Mouse (Mus musculus): ENCODE measurements at regions not wholly inside any gene's neighbourhood (a gene's known extent, or its start where the extent isn't known, plus 50 kb on each side); places are given as distances from the start of the nearest gene placed in this dataset.

DNA sequence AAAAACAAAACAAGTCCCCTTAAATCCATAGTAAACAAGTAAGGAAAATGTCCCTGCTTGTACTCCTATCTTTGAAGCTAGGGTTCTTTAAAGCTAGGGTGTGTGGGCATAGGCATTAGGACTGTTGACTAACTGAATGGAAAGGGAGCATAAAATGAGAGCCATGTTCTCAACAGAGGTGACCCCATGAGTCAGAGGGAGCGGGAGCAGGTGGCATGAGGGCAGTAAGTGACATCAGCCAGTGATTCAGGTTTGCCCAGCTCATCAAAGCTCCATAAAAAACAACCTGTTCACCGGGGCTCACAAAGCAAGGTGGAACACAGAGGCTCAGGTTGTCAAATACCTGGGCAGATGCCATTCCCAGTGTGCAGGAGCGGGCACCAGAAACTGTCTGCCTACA is 104.6 kb upstream of the 1700056E22Rik start:
- Histone ChIP-seq H3K9me3 (replicated peaks; ENCODE audit: insufficient read depth, low read length) (no peaks in the 10 kb centered on the region), H3K27ac (ENCODE audit: control insufficient read depth, low read depth, low read length) (no peak overlapping the region), H3K79me2 (ENCODE audit: control insufficient read depth, insufficient read depth, low read length, poor library complexity) (no peaks in the 10 kb centered on the region), H3K27me3 (ENCODE audit: control insufficient read depth in 1 of 2, insufficient read depth in 2 of 2, low read length in 2 of 2) (no peaks in the 10 kb centered on the region), H3K4me1 (ENCODE audit: control insufficient read depth in 1 of 2, insufficient read depth in 2 of 2, low read length in 2 of 2) (no peaks in the 10 kb centered on the region), H3K9ac (ENCODE audit: control insufficient read depth, low read depth, low read length, poor library complexity, severe bottlenecking) (no peak overlapping the region), H3K4me3 (ENCODE audit: control insufficient read depth in 1 of 2, insufficient read depth in 1 of 2, low read depth in 2 of 2, low read length in 2 of 2) (no peak overlapping the region), H3K36me3 (ENCODE audit: control insufficient read depth in 1 of 2, insufficient read depth in 2 of 2, low read length in 2 of 2) (no peaks in the 10 kb centered on the region)
- no peak for TF ChIP-seq BHLHE40 (IDR thresholded peaks at IDR 0.05; ENCODE audit: borderline replicate concordance, low read depth, low read length)
- no peak for TF ChIP-seq UBTF (IDR thresholded peaks at IDR 0.05; ENCODE audit: borderline replicate concordance, insufficient read depth, low read depth, low read length)
- TF ChIP-seq SMC3 (IDR thresholded peaks at IDR 0.05; ENCODE audit: low read depth, low read length): no peak
- no peak for DNase-seq (ENCODE audit: low read depth, low spot score)

DNA sequence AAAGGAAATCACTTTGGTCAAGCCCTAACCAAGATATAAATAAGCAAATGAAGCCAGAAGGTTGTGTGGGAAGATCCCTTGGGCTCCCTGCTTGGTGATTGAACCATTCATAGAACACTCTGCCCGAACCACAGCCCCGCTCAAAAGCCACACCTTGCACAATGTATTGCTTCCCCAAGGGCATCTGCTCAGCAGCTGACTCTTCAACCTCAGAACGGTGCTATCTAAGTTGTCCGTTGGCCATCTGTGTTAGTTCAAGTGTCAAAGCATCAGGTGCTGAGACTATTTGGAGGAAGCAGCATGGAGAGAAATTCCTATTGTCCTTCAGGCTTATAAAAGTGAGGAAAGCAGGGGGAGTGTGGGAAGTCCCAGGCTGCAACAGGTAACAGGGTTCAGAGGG is 96.8 kb upstream of the 1700056E22Rik start:
- no peaks in the 10 kb centered on the region for H3K9me3 ChIP-seq (replicated peaks; ENCODE audit: insufficient read depth, low read length)
- H3K4me3 ChIP-seq (ENCODE audit: control insufficient read depth in 1 of 2, insufficient read depth in 1 of 2, low read depth in 2 of 2, low read length in 2 of 2): no peak overlapping the region
- H3K27ac ChIP-seq (ENCODE audit: control insufficient read depth, low read depth, low read length): no peak overlapping the region
- no peaks in the 10 kb centered on the region for H3K4me1 ChIP-seq (ENCODE audit: control insufficient read depth in 1 of 2, insufficient read depth in 2 of 2, low read length in 2 of 2)
- no peaks in the 10 kb centered on the region for H3K79me2 ChIP-seq (ENCODE audit: control insufficient read depth, insufficient read depth, low read length, poor library complexity)
- H3K27me3 ChIP-seq (ENCODE audit: control insufficient read depth in 1 of 2, insufficient read depth in 2 of 2, low read length in 2 of 2): no peaks in the 10 kb centered on the region
- no peak overlapping the region for H3K9ac ChIP-seq (ENCODE audit: control insufficient read depth, low read depth, low read length, poor library complexity, severe bottlenecking)
- no peak for DNase-seq (ENCODE audit: low read depth, low spot score)
- H3K36me3 ChIP-seq (ENCODE audit: control insufficient read depth in 1 of 2, insufficient read depth in 2 of 2, low read length in 2 of 2): no peaks in the 10 kb centered on the region
- TF ChIP-seq ZKSCAN1 (IDR thresholded peaks at IDR 0.05; ENCODE audit: low read depth, low read length) (no peak), MXI1 (IDR thresholded peaks at IDR 0.05; ENCODE audit: low read depth, low read length) (no peak), HCFC1 (IDR thresholded peaks at IDR 0.05; ENCODE audit: low read depth, low read length) (no peak), POLR2AphosphoS2 (IDR thresholded peaks at IDR 0.05; ENCODE audit: low read length) (no peak), SMC3 (IDR thresholded peaks at IDR 0.05; ENCODE audit: low read depth, low read length) (no peak), CTCF (IDR thresholded peaks at IDR 0.05 in 2 of 3, conservative IDR thresholded peaks at IDR 0.05 in 1 of 3; ENCODE audit: control insufficient read depth in 1 of 3, insufficient read depth in 1 of 3, low read depth in 2 of 3, low read length in 3 of 3, poor library complexity in 1 of 3, severe bottlenecking in 1 of 3) (no peak), POLR2A (IDR thresholded peaks at IDR 0.05; ENCODE audit: control insufficient read depth in 1 of 2, insufficient read depth in 1 of 2, low read depth in 1 of 2, low read length in 2 of 2, poor library complexity in 1 of 2) (no peak), MYB (IDR thresholded peaks at IDR 0.05; ENCODE audit: low read depth, low read length) (no peak), POLR2AphosphoS5 (IDR thresholded peaks at IDR 0.05; ENCODE audit: borderline replicate concordance, low read depth, low read length) (no peak), CHD2 (IDR thresholded peaks at IDR 0.05; ENCODE audit: low read length) (no peak), GATA1 (IDR thresholded peaks at IDR 0.05; ENCODE audit: low read depth, low read length) (no peak), MEF2A (IDR thresholded peaks at IDR 0.05; ENCODE audit: extremely low read depth, insufficient replicate concordance, low read depth, low read length, poor library complexity, severe bottlenecking) (no peak), ETS1 (IDR thresholded peaks at IDR 0.05; ENCODE audit: low read depth, low read length) (no peak)

- no peak for DNase-seq (ENCODE audit: low read depth, low spot score)
- no peak overlapping the region for H3K4me3 ChIP-seq (ENCODE audit: control insufficient read depth in 1 of 2, insufficient read depth in 1 of 2, low read depth in 2 of 2, low read length in 2 of 2)
Measured at GRCm38 (mm10) chr1:184127321-184127720, 93.2 kb upstream of the 1700056E22Rik start.

More at GRCm38 (mm10) chr1:184127321-184127720, 93.2 kb upstream of the 1700056E22Rik start:
- Histone ChIP-seq H3K4me1 (ENCODE audit: control insufficient read depth in 1 of 2, insufficient read depth in 2 of 2, low read length in 2 of 2) (no peaks in the 10 kb centered on the region), H3K9ac (ENCODE audit: control insufficient read depth, low read depth, low read length, poor library complexity, severe bottlenecking) (no peak overlapping the region), H3K36me3 (ENCODE audit: control insufficient read depth in 1 of 2, insufficient read depth in 2 of 2, low read length in 2 of 2) (no peaks in the 10 kb centered on the region), H3K27ac (ENCODE audit: control insufficient read depth, low read depth, low read length) (no peak overlapping the region), H3K27me3 (ENCODE audit: control insufficient read depth in 1 of 2, insufficient read depth in 2 of 2, low read length in 2 of 2) (no peaks in the 10 kb centered on the region), H3K9me3 (replicated peaks; ENCODE audit: insufficient read depth, low read length) (no peaks in the 10 kb centered on the region), H3K79me2 (ENCODE audit: control insufficient read depth, insufficient read depth, low read length, poor library complexity) (no peaks in the 10 kb centered on the region)
- TF ChIP-seq UBTF (IDR thresholded peaks at IDR 0.05; ENCODE audit: borderline replicate concordance, insufficient read depth, low read depth, low read length) (no peak), ZNF384 (IDR thresholded peaks at IDR 0.05; ENCODE audit: low read depth, low read length) (no peak)

Data from MEL (cell line).